Mouse (Mus musculus) stomach, postnatal 0 days (tissue): ENCODE measurements at regions not wholly inside any gene's neighbourhood (a gene's known extent, or its start where the extent isn't known, plus 50 kb on each side); places are given as distances from the start of the nearest gene placed in this dataset.

ENCODE experiments used
- CTCF ChIP-seq: IDR thresholded peaks from 2 replicates; pipeline ENCODE4 v1.5.1; 2016; ENCODE audit warnings: antibody characterized with exemption, low read depth, mild to moderate bottlenecking, moderate library complexity
- EP300 ChIP-seq: optimal IDR thresholded peaks from 2 replicates; pipeline ENCODE3; 2016; ENCODE audit warnings: antibody characterized with exemption

DNA sequence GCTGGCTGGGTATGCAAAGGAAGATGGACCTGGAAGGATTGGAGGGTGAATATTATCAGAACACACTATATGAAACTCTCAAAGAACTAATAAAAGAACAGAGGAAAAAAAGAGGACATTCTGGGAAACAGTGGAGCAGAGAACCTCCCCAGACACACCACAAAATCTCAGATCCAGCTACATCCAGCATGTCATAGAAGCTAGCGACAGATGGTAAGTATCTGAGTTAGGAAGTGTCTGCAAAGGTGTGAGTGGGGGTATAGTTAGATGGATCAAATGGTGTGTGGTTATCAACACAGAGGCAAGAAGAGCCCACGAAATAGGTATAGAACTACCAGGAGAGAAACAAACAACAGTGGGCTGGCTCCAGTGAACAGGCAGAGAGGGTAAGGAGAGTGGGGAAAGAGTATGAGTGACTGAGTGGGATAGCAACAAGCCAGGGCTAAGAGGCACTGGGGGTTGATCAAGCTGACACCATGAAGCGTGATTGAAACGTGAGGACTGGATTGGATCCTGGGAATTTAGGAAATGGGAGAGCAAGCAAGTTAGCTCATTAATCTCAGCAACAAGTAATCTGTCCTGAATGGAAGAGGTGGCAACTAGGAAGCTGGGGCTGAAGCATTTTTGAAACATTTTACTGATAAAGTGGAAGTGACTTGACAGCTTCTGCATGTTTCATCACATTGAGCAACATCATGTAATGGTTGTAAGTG is 114.9 kb upstream of the Kirrel3 start:
- no peak for TF ChIP-seq CTCF
- TF ChIP-seq EP300: no peak
